Mouse (Mus musculus): ENCODE results near the gene Clspn.

The Clspn gene

GRCm38 (mm10) chr4:126567243-126567642 is 10.5 kb downstream of the Clspn start:
- no peak for DNase-seq

DNA sequence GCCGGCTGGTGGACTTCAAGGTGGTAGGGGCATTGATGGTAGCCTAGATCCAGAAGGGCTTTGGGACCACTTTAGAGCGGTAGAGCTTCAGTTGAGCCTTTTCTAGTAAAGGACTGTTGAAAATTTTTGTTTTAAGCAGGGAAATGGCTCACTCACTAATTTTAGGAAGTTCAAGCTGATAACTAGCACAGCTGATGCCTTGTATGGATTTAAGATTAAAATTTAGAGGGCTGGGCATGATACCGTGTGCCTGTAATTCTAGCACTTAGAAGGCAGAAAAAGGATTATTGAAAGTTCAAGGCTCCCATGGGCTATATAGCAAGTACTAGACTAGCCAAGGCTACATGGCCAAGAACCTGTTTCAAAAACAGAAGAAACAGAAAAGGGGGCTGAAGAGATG is 13.0 kb downstream of the Clspn start:
- DNase-seq: no peak

DNA sequence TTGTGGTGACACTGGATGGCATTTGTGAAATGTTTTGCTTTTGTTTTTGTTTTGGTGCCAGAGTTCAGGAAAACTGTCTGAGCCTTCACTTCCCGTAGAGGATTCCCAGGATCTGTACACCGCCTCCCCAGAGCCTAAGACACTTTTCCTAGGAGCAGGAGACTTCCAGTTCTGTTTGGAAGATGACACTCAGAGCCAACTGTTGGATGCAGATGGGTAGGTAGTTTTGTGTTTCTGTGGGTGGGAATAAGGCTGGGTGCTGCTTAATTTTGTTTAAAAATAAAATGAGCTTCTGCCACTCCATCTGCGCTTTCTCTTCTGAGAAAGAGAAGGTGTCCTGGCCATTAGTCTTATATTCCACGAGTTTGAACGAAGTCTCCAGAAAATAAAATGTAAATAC is 19.5 kb downstream of the Clspn start:
- DNase-seq: no peak

DNA sequence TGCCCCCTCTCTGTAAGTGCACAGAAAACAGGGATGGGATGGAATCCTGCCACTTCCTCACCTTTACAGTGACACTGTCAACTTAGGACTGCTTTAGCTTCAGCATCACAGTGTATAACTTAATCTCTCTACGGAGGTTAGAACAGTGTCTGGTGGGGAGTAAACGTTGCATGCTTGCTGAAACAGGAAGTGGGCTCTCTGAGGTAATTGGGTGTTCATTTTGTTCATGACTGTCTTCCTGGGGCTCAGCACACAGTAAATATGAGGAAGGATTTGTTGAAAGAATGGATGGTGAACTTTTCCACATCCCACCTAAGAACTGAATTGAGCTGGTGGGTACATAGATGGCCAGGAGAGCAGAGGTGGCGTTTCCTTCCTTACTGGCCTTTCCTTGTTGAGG is 21.2 kb downstream of the Clspn start:
- DNase-seq: no peak

DNA sequence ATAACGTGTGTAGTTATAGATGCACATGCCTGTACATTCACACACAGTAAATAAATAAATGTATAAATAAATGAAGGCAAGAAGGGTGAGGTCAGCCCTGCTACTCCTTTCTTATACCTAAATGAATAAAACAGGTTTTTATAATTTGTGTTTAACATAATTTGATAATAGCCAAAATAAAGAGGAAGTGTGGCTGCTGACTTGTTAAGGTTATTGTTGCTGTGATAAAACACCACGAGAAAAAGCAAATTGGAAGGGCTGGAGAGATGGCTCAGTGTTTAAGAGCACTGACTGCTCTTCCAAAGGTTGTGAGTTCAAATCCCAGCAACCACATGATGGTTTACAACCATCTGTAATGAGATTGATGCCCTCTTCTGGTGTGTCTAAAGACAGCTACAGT is 22.3 kb downstream of the Clspn start:
- no peak for DNase-seq

DNA sequence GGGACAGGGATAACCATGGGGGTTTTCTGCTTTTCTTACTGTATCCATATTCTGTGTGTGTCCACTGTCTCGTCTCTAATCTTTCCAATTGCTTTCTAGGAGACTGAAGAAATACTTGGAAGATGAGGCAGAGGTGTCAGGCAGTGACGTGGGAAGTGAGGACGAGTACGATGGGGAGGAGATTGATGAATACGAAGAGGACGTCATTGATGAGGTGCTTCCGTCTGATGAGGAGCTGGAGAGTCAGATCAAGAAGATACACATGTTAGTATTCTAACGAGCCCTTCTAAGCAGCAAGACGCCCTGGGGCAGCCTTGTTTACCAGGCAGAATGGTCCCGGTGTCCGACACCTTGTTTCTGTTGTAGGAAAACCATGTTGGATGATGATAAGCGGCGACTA is 29.0 kb downstream of the Clspn start:
- DNase-seq: no peak

DNA sequence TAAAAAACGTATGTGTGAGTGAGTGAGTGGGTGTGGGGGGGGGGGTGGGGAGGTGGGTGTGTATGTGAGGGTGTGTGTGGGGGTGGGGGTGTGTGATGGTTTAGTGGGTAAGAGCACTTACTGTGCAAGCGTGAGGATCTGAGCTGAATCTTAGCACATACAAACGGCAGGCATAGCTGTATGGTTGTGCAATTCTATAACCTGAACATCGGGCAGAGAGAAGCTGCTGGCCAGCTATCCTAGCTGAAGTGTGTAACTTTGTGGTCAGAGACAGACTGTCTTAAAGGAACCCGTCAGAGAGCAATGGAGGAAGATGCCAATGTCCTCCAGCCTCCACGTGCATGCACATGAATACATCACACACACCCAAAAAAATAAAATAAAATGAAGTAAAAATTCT is 35.3 kb downstream of the Clspn start:
- no peak for DNase-seq

- DNase-seq: peak; percentile 72
These were observed 43.4 kb downstream of the Clspn start for GRCm38 (mm10) chr4:126599971-126600754.

DNA sequence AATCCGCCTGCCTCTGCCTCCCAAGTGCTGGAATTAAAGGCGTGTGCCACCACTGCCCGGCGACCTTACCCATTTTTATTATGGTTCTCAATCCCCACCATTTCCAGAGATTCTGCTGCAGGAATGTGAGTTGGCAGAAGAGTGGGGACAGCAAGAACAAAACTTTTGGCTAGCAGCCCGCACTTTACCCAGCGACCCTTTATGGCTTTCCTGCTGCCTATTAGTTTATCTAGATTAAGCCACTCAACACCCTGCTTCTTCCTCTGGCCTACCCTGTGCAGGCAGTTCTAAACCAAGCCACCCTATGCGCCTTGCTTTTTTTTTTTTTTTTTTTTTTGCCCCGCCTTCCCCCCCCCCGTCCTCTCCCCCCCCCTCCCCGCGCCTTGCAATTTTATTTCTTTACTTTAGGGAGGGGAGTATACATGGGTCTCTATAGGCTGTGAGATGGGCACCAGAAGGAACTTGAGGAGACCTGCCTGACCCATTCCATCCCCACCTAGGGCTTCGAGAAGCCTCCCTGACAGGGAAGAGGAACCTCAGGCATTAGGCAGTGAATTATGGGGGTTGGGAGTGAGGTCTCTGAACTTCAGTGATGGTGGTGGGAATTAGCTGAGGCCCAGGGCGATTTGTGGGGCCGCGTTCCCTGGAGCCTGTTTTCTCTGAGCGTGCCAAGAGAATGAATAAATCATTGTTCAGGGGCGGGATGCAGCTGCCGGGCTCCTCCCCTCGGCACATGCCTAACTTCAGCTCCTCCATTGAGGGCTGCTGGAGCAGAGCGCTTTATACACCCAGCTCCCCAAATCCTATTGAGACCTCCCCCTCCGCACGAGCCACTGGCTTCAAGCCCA is 45.1 kb downstream of the Clspn start:
- peak; percentile 33 for DNase-seq

- no peak for DNase-seq
These were observed 45.7 kb downstream of the Clspn start for GRCm38 (mm10) chr4:126602445-126602762.

GRCm38 (mm10) chr4:126604141-126604540 is 47.4 kb downstream of the Clspn start:
- DNase-seq: no peak

DNA sequence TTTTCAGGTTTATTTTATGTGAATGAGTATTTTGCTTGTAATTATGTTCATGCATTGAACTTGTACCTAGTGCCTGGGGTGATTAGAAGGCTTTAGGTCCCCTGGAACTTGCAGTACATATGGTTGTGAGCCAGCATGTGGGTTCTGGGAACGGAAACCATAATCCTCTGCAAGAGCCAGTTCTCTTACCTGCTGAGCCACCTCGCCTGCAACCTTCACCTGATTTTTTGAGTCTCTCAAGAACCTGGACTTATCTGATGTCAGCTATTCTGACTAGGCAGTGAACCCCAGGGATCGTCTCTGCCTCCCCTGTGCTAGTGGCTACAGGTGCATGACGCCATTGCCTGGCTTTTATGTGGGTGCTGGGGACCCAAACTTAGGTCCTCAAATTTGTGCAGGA is 49.0 kb downstream of the Clspn start:
- DNase-seq: no peak

- peak; percentile 77 for DNase-seq
These were observed 53.0 kb downstream of the Clspn start, which contains the start of gene 5730409E04Rik for GRCm38 (mm10) chr4:126609606-126610181. 5730409E04Rik (plus strand) TSS chr4:126609818.

DNA sequence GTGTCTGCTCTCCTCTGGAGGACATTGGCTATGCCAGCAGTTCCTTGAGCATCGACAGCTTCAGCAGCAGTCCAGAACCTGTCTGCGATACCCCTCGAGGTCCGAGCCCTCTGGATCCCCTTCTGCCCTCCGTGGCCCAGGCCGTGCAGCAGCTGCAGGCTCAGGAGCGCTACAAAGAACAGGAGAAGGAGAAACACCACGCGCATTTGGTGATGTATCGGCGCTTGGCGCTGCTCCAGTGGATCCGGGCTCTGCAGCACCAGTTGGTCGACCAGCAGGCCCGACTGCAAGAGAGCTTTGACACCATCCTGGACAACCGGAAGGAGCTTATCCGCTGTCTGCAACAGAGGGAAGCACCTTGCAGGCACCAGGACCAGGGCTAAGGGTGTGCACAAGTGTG is 55.3 kb downstream of the Clspn start:
- DNase-seq: peak; percentile 24

- DNase-seq: no peak
These were observed 59.6 kb downstream of the Clspn start for GRCm38 (mm10) chr4:126616312-126616711.

GRCm38 (mm10) chr4:126619691-126620330 is 63.1 kb downstream of the Clspn start:
- peak; percentile 19 for DNase-seq

DNA sequence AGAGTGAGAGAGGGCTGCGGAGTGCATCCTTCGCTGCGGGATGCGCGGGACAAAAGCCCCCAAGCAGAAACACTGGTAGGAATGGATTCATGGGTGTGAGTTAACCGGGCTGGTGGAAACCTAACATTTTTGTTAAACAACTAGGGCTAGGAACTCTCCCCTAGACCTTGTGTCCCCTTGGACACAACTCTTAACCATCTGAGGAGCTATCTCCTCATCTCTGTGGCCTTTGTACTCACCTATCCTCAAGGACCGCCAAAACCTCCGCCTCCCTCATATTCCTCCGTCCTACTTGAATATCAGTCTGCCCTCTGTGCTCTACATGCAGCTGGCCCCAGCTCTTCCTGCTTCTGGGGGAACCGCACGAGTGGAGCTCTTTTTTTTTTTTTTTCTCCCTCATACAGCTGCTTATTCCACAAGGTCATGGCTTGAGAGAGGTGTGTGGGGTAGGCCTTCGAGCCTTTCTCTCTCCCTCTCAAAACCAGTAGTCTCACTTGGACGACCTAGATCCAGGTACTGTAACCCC is 63.7 kb downstream of the Clspn start:
- no peak for DNase-seq

DNA sequence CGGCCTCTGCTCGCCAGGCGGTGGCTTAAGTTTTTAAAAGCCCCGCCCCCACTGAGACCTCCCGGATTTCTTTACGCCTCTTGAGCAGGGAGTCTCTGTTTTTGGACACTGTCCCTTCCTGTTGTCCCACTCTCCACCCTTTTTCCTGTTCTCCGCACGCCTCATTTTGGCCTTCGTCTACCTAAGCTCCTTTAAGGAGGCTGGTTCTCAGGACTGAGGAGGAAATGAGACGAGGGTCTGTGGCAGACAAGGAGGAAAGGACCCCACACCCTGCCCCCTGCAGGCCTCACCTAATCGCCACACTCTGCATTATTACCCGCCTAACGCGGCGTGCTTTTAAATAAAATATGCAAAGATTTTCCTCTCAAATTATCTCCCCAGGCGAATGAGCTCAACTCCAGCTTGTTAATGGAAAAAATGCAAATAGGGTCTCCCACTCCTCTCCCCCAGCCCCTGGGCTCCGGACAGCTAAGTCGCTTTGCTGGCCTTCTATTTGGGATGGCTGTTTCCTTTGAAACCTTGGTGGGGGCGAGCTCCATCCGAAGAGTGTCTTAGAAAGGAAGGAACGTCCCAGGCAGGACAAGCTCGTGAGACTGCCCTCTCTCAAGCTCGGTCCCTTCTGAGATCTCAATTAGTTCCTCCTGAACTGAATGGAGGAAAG is 70.4 kb downstream of the Clspn start:
- DNase-seq: no peak

- no peak for DNase-seq
These were observed 75.2 kb downstream of the Clspn start for GRCm38 (mm10) chr4:126631922-126632321.

GRCm38 (mm10) chr4:126632668-126633067 is 75.9 kb downstream of the Clspn start:
- no peak for DNase-seq

- no peak for DNase-seq
These were observed 79.6 kb downstream of the Clspn start for GRCm38 (mm10) chr4:126636330-126636729.

DNA sequence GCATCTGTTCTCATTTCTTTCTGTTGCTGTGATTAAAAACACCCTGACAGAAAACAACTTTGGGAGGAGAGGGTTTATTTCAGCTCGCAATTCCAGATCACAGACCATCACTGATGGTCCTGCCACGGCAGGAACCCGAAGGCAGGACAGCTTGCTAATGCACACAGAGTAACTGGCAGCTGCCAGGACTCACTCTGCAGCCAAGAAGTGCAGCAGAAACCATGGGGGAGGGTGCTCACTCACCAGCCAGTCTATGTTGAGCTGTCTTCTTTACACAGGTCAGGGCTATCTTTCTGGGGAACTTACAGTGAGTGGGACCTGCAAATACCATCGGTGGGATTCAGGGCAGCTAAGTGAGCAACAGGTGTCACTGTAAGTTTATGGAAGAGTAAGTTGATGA is 80.7 kb downstream of the Clspn start:
- no peak for DNase-seq

- peak; percentile 23 for DNase-seq
These were observed 82.6 kb downstream of the Clspn start for GRCm38 (mm10) chr4:126639339-126639738.

Measured in right cerebral cortex, postnatal 4 days (tissue).